Mouse (Mus musculus) adipocyte (in vitro differentiated cells): ENCODE results near the gene Rwdd3.

Experiments used
- DNase-seq: peaks from one replicate; pipeline ENCODE4 v3.0.0-alpha.2; 2016; ENCODE audit warnings: low spot score

The Rwdd3 gene

GRCm38 (mm10) chr3:121160424-121160823, 11.1 kb downstream of the Rwdd3 start:
- no peak for DNase-seq

- DNase-seq: no peak
These were observed 11.9 kb downstream of the Rwdd3 start for GRCm38 (mm10) chr3:121159566-121159965.

- no peak for DNase-seq
These were observed 12.6 kb downstream of the Rwdd3 start for GRCm38 (mm10) chr3:121158901-121159351.

- DNase-seq: no peak
These were observed 13.8 kb downstream of the Rwdd3 start for GRCm38 (mm10) chr3:121157546-121158330.

- no peak for DNase-seq
These were observed 14.9 kb downstream of the Rwdd3 start for GRCm38 (mm10) chr3:121156451-121157186.

- no peak for DNase-seq
These were observed 15.5 kb downstream of the Rwdd3 start for GRCm38 (mm10) chr3:121156043-121156442.

GRCm38 (mm10) chr3:121133937-121134336, 37.6 kb downstream of the Rwdd3 start:
- DNase-seq: no peak

- DNase-seq: no peak
These were observed 38.5 kb downstream of the Rwdd3 start for GRCm38 (mm10) chr3:121133039-121133438.

GRCm38 (mm10) chr3:121127171-121127570, 44.3 kb downstream of the Rwdd3 start:
- no peak for DNase-seq

- DNase-seq: no peak
These were observed 45.0 kb downstream of the Rwdd3 start for GRCm38 (mm10) chr3:121126476-121126875.

- DNase-seq: no peak
These were observed 50.4 kb downstream of the Rwdd3 start for GRCm38 (mm10) chr3:121121072-121121471.

- DNase-seq: no peak
These were observed 54.9 kb downstream of the Rwdd3 start for GRCm38 (mm10) chr3:121116590-121116989.

GRCm38 (mm10) chr3:121116067-121116466, 55.4 kb downstream of the Rwdd3 start:
- no peak for DNase-seq

GRCm38 (mm10) chr3:121111068-121111467, 60.4 kb downstream of the Rwdd3 start:
- DNase-seq: no peak

- DNase-seq: no peak
These were observed 61.1 kb downstream of the Rwdd3 start for GRCm38 (mm10) chr3:121110430-121110829.

- DNase-seq: no peak
These were observed 64.0 kb downstream of the Rwdd3 start for GRCm38 (mm10) chr3:121107481-121107880.

GRCm38 (mm10) chr3:121105408-121105708, 66.1 kb downstream of the Rwdd3 start:
- DNase-seq: no peak
